Mouse (Mus musculus) C2C12 (cell line): ENCODE measurements around the gene Gart. TPM values are rescaled to one million over a fixed set of nuclear protein-coding genes. Genes with fewer than 3 reads are reported as not detected.

Experiments
- H3K27me3 ChIP-seq: one replicate; pipeline ENCODE4 v1.6.1; 2011; ENCODE audit not compliant: control insufficient read depth, insufficient read depth, insufficient read length
- H3K36me3 ChIP-seq: one replicate; pipeline ENCODE4 v1.6.1; 2011; ENCODE audit not compliant: control insufficient read depth, insufficient read depth
- H3K4me3 ChIP-seq: one replicate; pipeline ENCODE4 v1.5.1; 2011; ENCODE audit warnings: mild to moderate bottlenecking, control low read depth; ENCODE audit not compliant: poor library complexity, insufficient read depth, severe bottlenecking
- H3K79me2 ChIP-seq: one replicate; pipeline ENCODE4 v1.6.1; 2011; ENCODE audit not compliant: control insufficient read depth, insufficient read depth
- H3K79me3 ChIP-seq: one replicate; pipeline ENCODE4 v1.6.1; 2011; ENCODE audit warnings: low read depth, control low read depth
- H3ac ChIP-seq: one replicate; pipeline ENCODE3; 2011; ENCODE audit warnings: low read depth; ENCODE audit not compliant: control insufficient read depth, insufficient read length
- CEBPB ChIP-seq: IDR thresholded peaks from one replicate; pipeline ENCODE4 v1.6.1; 2011; ENCODE audit warnings: low read depth, mild to moderate bottlenecking, control low read depth, moderate library complexity
- CTCF ChIP-seq: IDR thresholded peaks from one replicate; pipeline ENCODE4 v1.5.1; 2011; ENCODE audit not compliant: control insufficient read depth, insufficient read depth, insufficient read length
- FOSL1 ChIP-seq: IDR thresholded peaks from one replicate; pipeline ENCODE4 v1.8.0; 2011; ENCODE audit warnings: mild to moderate bottlenecking, low read length; ENCODE audit not compliant: poor library complexity, insufficient read depth, severe bottlenecking
- MAX ChIP-seq: IDR thresholded peaks from one replicate; pipeline ENCODE4 v1.6.1; 2011; ENCODE audit warnings: mild to moderate bottlenecking, control low read depth
- MYOD1 ChIP-seq: IDR thresholded peaks from one replicate; pipeline ENCODE4 v1.6.1; 2011; ENCODE audit warnings: low read depth; ENCODE audit not compliant: control insufficient read depth, insufficient read length
- MYOG ChIP-seq: IDR thresholded peaks from one replicate; pipeline ENCODE4 v1.6.1; 2011; ENCODE audit not compliant: control insufficient read depth, insufficient read length; ENCODE audit errors: extremely low read depth
- USF1 ChIP-seq: IDR thresholded peaks from one replicate; pipeline ENCODE4 v1.6.1; 2011; ENCODE audit warnings: low read depth, mild to moderate bottlenecking, control low read depth, moderate library complexity
- polyA plus RNA-seq: library from polyadenylated mRNA; unstranded; fragments of >200 nt; fragmentation: generic; extraction: Trizol; gene quantifications from one replicate; pipeline ENCODE4 v1.2.1, GENCODE M21; 2012; ENCODE audit warnings: missing spikeins

The Gart gene
- polyA plus RNA-seq, 1 experiment, result 131 TPM

DNA sequence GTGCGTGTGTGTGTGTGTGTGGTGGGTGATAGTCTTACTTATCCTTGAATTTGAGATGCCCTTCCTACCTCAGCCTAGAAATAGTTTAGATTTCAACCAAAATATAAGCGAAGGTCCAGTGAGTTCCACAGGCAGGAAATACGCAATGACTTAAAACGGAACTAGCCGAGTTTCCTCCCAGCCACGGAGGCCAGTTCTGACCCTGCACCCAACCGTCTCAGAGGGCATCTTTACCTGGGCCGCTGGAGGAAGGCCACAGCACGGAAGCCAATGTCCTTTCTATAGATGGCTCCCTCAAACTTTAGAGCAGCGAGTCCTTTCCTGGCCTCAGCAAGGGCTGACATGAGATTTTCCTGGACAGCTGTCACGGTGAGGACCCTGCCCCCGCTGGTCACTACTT is 13.1 kb downstream of the Gart start:
- no peaks in the 10 kb centered on the region for H3K79me3 ChIP-seq

DNA sequence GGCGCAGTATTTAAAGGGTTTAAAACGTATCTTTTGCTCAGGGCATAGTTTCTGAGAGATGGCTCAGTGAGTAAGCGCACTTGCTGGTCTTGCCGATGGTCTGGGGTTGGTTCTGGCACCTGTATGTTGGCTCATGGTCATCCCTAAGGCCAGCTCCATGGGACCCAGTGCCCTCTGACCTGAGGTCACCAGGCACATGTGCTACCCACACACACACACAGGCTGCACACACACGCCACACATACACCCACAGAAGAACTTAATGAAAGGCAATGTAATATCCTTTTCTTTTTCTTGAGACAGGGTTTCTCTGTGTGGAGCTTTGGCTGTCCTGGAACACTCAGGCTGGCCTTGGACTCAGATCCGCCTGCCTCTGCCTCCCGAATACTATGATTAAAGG is 13.8 kb downstream of the Gart start:
- TF ChIP-seq USF1 (no peak), MYOD1 (no peak)
- Histone ChIP-seq H3K27me3 (no peaks in the 10 kb centered on the region), H3K4me3 (no peak overlapping the region), H3K79me3 (no peaks in the 10 kb centered on the region), H3K36me3 (peaks cover 65% of the 10 kb centered on the region), H3K79me2 (no peaks in the 10 kb centered on the region), H3ac (no peak overlapping the region)

More for the DNA sequence above, 13.1 kb downstream of the Gart start:
- H3ac ChIP-seq, result no peak overlapping the region
- no peak overlapping the region for H3K4me3 ChIP-seq
- TF ChIP-seq USF1 (no peak), CEBPB (no peak), CTCF (no peak), MYOG (no peak), FOSL1 (no peak), MAX (no peak), MYOD1 (no peak)
- H3K79me2 ChIP-seq, result no peaks in the 10 kb centered on the region
- H3K36me3 ChIP-seq, result peaks cover 67% of the 10 kb centered on the region
- no peaks in the 10 kb centered on the region for H3K27me3 ChIP-seq

DNA sequence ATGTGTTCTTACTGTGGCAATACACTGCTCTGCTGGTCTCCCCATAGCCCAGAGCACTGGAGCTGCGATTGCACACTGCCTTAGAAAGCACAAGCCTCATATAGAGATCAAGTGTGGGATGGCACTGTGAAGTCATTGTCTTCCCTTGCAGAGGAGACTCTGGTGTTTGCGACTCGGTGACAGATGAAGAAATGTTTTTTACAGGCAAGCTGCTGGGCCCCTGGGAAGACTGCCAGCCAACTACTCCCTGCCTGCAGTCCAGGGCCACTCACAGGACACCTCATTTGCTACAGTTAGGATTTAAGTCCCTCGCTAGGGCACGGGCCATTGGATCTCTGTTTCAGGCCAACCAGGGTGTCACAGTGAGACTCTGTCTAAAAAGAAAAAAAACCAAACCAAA is 14.3 kb downstream of the Gart start:
- Histone ChIP-seq H3K36me3 (peaks cover 65% of the 10 kb centered on the region), H3K27me3 (no peaks in the 10 kb centered on the region), H3K79me3 (no peaks in the 10 kb centered on the region), H3K4me3 (no peak overlapping the region), H3ac (no peak overlapping the region), H3K79me2 (no peaks in the 10 kb centered on the region)
- TF ChIP-seq CTCF, result no peak
- no peak for TF ChIP-seq CEBPB
- no peak for TF ChIP-seq MYOG
- no peak for TF ChIP-seq MAX
- no peak for TF ChIP-seq USF1
- no peak for TF ChIP-seq MYOD1
- no peak for TF ChIP-seq FOSL1

DNA sequence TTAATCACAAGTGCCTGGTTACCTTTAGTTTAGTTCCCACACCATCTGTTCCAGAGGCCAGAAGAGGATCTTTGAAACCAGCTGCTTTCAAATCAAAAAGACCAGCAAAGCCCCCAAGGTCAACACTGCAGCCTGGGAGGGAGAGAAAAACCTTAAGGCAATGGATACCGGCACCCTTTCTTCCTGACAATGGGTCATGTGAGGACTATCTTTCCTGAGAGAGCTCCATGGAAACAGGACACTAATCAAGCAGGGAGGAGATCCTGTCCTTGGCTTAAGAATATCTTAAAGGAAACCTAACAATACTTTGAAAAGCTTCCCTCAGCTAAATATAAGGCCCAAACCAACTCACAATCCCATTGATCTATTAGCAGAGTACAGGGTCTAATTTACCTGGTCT is 16.2 kb downstream of the Gart start:
- no peaks in the 10 kb centered on the region for H3K79me2 ChIP-seq

DNA sequence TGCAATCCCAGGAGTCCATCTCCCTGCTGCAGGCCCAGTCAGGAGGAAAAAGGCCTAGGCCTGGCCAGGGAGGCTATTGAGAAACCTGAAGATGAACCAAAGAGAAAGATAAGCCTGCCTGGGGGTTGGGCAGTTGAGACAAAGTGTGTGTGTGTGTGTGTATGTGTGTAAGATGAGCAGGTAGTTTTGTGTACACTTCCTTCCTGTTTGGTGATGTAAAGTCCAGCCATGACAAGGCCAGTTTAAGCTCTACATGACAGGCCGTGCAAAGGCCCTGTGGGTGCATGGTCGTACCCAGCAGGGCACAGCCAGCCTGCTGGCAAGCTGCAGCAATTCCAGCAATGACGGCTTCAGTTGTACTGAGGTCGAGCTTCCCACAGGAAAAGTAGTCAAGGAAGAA is 17.0 kb downstream of the Gart start:
- Histone ChIP-seq H3K79me3 (no peaks in the 10 kb centered on the region), H3K4me3 (no peak overlapping the region), H3K27me3 (no peaks in the 10 kb centered on the region), H3K36me3 (peaks cover 60% of the 10 kb centered on the region), H3ac (no peak overlapping the region), H3K79me2 (no peaks in the 10 kb centered on the region)
- TF ChIP-seq USF1 (no peak), CEBPB (no peak), MAX (no peak), MYOD1 (no peak), MYOG (no peak), FOSL1 (no peak), CTCF (no peak)

More for the DNA sequence above, 16.2 kb downstream of the Gart start:
- no peaks in the 10 kb centered on the region for H3K79me3 ChIP-seq
- peaks cover 61% of the 10 kb centered on the region for H3K36me3 ChIP-seq
- H3K27me3 ChIP-seq, result no peaks in the 10 kb centered on the region
- TF ChIP-seq USF1, result no peak
- no peak for TF ChIP-seq FOSL1
- no peak for TF ChIP-seq MYOG
- TF ChIP-seq CTCF, result no peak
- no peak for TF ChIP-seq MAX
- no peak overlapping the region for H3K4me3 ChIP-seq
- H3ac ChIP-seq, result no peak overlapping the region

DNA sequence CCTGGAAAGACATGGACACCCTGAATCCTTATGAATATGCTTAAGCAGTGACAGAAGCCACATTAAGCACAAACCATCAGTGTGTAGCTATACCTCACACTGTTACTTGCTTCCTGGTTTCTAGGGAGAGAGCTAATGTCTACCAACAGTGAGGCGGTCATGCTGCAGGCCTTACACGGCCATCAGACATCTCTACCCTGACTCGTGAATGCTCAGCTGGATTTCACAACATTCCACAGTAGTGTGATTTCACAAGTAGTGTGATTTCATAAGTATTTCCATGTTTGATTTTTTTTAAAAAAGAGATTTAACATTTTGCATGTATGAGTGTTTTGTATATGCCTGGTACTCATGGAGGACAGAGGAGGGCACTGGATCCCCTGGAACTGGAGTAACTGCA is 18.1 kb downstream of the Gart start:
- Histone ChIP-seq H3K79me3 (no peaks in the 10 kb centered on the region), H3K36me3 (peaks cover 61% of the 10 kb centered on the region), H3K4me3 (no peak overlapping the region), H3K27me3 (no peaks in the 10 kb centered on the region), H3K79me2 (no peaks in the 10 kb centered on the region), H3ac (no peak overlapping the region)
- TF ChIP-seq MYOG (no peak), USF1 (no peak), CEBPB (no peak), MYOD1 (no peak), MAX (no peak)

DNA sequence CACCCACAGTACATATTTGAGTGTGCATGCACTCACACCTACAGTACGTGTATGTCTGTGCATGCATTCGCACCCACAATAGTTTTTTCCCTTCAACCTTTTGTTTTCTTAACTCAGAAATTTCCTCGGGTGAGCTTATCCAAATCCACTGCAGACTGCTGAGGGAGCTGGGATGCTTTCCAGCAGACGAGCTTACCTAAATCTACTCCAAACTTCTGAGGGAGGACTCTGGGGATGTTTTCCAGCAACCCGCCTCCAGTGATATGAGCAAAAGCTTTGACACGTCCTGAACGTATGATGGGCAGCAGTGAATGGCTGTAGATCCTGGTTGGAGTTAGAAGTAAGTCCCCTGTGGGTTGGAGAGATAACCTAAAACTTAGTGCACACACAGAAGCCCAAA is 18.9 kb downstream of the Gart start:
- no peaks in the 10 kb centered on the region for H3K79me3 ChIP-seq

More for the DNA sequence above, 18.9 kb downstream of the Gart start:
- Histone ChIP-seq H3K79me2 (no peaks in the 10 kb centered on the region), H3K36me3 (peaks cover 59% of the 10 kb centered on the region), H3K4me3 (no peak overlapping the region), H3ac (no peak overlapping the region), H3K27me3 (no peaks in the 10 kb centered on the region)
- TF ChIP-seq CEBPB (no peak), MYOD1 (no peak), MAX (no peak)
